Mouse (Mus musculus): Measurements from ENCODE around the gene Ubtd1.

DNA sequence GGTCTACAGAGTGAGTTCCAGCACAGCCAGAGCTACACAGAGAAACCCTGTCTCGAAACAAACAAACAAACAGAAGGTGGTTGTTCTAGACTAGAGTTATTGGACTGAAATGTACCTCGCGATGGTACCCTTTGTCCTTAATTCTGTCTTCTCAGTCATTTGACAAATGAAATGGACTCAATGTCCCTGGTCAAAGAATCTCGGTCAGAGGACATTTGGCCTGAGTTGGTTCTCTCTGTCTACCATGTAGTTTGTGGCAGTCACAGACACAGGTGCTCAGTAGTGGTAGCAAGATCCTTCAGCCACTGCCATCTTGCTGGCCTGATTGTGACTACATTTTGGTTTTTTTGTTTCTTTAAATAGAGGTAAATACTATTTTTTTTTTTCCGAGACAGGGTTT lies 4.4 kb downstream of the Ubtd1 start:
- TF ChIP-seq JUN (IDR thresholded peaks at IDR 0.05; ENCODE audit: insufficient read depth, low read depth, low read length) (no peak), USF1 (IDR thresholded peaks at IDR 0.05; ENCODE audit: low read depth, low read length) (no peak), ELF1 (IDR thresholded peaks at IDR 0.05; ENCODE audit: low read depth, low read length) (no peak), CTCF (conservative IDR thresholded peaks at IDR 0.05 in 1 of 2, IDR thresholded peaks at IDR 0.05 in 1 of 2; ENCODE audit: low read depth in 2 of 2, low read length in 2 of 2) (no peak)

Data from CH12.LX (cell line).